Mouse (Mus musculus): ENCODE data around the gene Zfp953. TPM values are rescaled to one million over a fixed set of nuclear protein-coding genes. Genes with fewer than 3 reads are reported as not detected.

The Zfp953 gene
- polyA plus RNA-seq, 1 experiment from 2014 or later, result 0.63 TPM

DNA sequence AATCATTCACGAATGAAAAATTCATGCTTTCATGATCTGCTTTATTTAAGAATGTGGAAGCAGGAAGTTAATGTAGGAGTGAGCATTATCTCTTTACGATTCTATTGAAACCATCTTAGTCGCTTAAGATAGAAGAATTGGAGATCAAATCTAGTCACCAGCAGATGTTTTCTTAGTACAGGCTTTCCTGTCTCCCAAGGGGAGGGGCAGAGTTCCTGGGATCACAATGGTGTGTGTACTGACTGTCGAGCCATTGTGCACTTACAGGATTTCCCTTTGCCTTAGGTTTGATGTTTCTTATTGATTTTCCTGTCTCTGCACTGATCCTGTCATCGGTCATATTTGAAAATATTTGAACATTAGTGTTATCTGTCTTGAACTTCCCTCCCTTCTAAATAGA, 53.7 kb downstream of the Zfp953 start:
- ATAC-seq (ENCODE audit: low read depth), result peak; percentile 38; the same call in 1 of the 2 replicates
- no peaks in the 10 kb centered on the region for H3K27me3 ChIP-seq (ENCODE audit: control insufficient read depth, insufficient read depth, low read depth, low read length)
- peak overlapping the region; percentile 68 for H3K9ac ChIP-seq (ENCODE audit: low read depth, low read length)
- H3K4me1 ChIP-seq (ENCODE audit: control insufficient read depth, low read depth, low read length), result peaks cover 7% of the 10 kb centered on the region
- WGBS (ENCODE audit: insufficient replicate concordance), result 24% methylated on average over 5 of the region's 5 CpGs
- no peaks in the 10 kb centered on the region for H3K9me3 ChIP-seq (replicated peaks; ENCODE audit: control insufficient read depth, low read length)
- H3K36me3 ChIP-seq (ENCODE audit: control insufficient read depth, insufficient read depth), result no peaks in the 10 kb centered on the region
- H3K27ac ChIP-seq (ENCODE audit: low read length), result no peak overlapping the region
- peak overlapping the region; percentile 92 for H3K4me2 ChIP-seq (ENCODE audit: low read depth, low read length)
- peak overlapping the region; percentile 73 for H3K4me3 ChIP-seq (ENCODE audit: low read depth, low read length)

DNA sequence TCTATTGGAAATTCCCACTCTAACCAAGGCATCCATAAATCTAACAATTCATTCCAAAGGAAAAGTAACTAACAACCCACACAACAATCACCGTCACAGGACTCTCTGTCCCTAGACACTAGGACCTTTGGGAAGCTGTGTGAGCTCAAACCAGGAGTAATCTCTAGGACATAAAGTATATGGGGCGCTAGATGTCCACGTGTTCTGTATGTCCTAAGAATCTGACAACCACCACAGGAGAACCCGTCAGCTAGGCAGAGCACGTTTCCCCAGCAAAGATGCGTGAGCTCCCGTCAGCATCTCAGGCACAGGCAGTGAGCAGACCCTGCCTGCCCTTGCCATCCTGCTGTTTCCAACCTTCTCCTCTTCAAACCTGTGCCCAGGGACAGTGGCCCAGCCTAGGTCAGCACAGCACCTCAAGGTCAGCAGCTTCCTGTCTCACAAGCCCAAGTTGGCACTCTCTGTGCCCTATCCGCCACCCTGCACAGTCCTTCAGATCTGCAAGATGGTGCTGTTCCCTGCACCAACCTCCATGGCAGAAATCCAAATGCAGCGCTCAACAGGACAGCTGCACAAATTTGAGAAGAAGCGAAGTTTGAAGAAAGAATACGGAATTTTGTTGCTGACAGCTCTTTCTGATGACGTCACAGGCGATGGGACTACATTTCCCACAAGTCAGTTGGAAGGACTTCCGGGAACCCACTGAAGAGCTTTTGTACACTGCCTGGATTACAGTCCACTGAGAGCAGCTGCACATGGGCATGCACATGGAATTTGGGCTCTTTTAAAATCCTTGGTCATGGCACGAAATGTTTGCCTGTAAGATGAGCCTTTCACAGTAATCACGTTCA, 54.4 kb downstream of the Zfp953 start, which contains the start of gene Zfp457:
Gene Zfp457, minus strand, starts transcription at position 664 of the 851 bp plus-strand sequence.
- Histone ChIP-seq H3K4me1 (ENCODE audit: control insufficient read depth, low read depth, low read length) (peaks cover 7% of the 10 kb centered on the region), H3K4me3 (ENCODE audit: low read depth, low read length) (peak within 1 kb of the TSS; percentile 73), H3K36me3 (ENCODE audit: control insufficient read depth, insufficient read depth) (no peaks in the 10 kb centered on the region), H3K27me3 (ENCODE audit: control insufficient read depth, insufficient read depth, low read depth, low read length) (no peaks in the 10 kb centered on the region), H3K27ac (ENCODE audit: low read length) (no peak within 1 kb of the TSS), H3K9me3 (replicated peaks; ENCODE audit: control insufficient read depth, low read length) (no peaks in the 10 kb centered on the region), H3K9ac (ENCODE audit: low read depth, low read length) (peak within 1 kb of the TSS; percentile 68), H3K4me2 (ENCODE audit: low read depth, low read length) (peak within 1 kb of the TSS; percentile 92)
- WGBS (ENCODE audit: insufficient replicate concordance), result 6% methylated on average over 16 of the region's 16 CpGs
- ATAC-seq (ENCODE audit: low read depth), result peak; percentile 97

Other genes starting within 250 kb of the Zfp953 start
- 0.17 and 0.26 TPM in 2 replicates for gene Rslcan18, start 244.3 kb downstream of the Zfp953 start, polyA plus RNA-seq (2015; fragmentation: Nextera tagmentation; extraction: Ambion mirVana)
- 0.44 and 0.49 TPM in 2 replicates for gene Zfp759, start 238.9 kb downstream of the Zfp953 start, polyA plus RNA-seq (2015; fragmentation: Nextera tagmentation; extraction: Ambion mirVana)
- gene Rsl1, start 187.4 kb downstream of the Zfp953 start, polyA plus RNA-seq (2015; fragmentation: Nextera tagmentation; extraction: Ambion mirVana), result 1.3 TPM in 2 replicates
- gene Zfp455, start 166.1 kb downstream of the Zfp953 start, polyA plus RNA-seq (2015; fragmentation: Nextera tagmentation; extraction: Ambion mirVana), result 0.28 and 0.35 TPM in 2 replicates
- 0.41 and 0.50 TPM in 2 replicates for gene Zfp458, start 82.1 kb downstream of the Zfp953 start, polyA plus RNA-seq (2015; fragmentation: Nextera tagmentation; extraction: Ambion mirVana)
- gene Zfp457, start 54.1 kb downstream of the Zfp953 start, polyA plus RNA-seq (2015; fragmentation: Nextera tagmentation; extraction: Ambion mirVana), result 0.46 TPM in 1 of 2 replicates, not detected in the other
- 0.65 and 0.75 TPM in 2 replicates for gene Zfp595, start 28.0 kb downstream of the Zfp953 start, polyA plus RNA-seq (2015; fragmentation: Nextera tagmentation; extraction: Ambion mirVana)
- gene Gm28044, start 69 bp downstream of the Zfp953 start, polyA plus RNA-seq (2015; fragmentation: Nextera tagmentation; extraction: Ambion mirVana), result 0.19 TPM in 1 of 2 replicates, not detected in the other
- 0.13 and 0.35 TPM in 2 replicates for gene Gm28041, start 15.1 kb upstream of the Zfp953 start, polyA plus RNA-seq (2015; fragmentation: Nextera tagmentation; extraction: Ambion mirVana)
- gene Zfp456, start 15.2 kb upstream of the Zfp953 start, polyA plus RNA-seq (2015; fragmentation: Nextera tagmentation; extraction: Ambion mirVana), result 0.36 and 0.47 TPM in 2 replicates
- gene Zfp429, start 39.2 kb upstream of the Zfp953 start, polyA plus RNA-seq (2015; fragmentation: Nextera tagmentation; extraction: Ambion mirVana), result 1.5 and 2.1 TPM in 2 replicates
- gene Zfp459, start 60.8 kb upstream of the Zfp953 start, polyA plus RNA-seq (2015; fragmentation: Nextera tagmentation; extraction: Ambion mirVana), result 0.09 and 0.14 TPM in 2 replicates
- 7.3 and 7.7 TPM in 2 replicates for gene Zfp874a, start 91.0 kb upstream of the Zfp953 start, polyA plus RNA-seq (2015; fragmentation: Nextera tagmentation; extraction: Ambion mirVana)
- 3.0 and 3.2 TPM in 2 replicates for gene Zfp874b, start 123.7 kb upstream of the Zfp953 start, polyA plus RNA-seq (2015; fragmentation: Nextera tagmentation; extraction: Ambion mirVana)
- gene Zfp58, start 139.9 kb upstream of the Zfp953 start, polyA plus RNA-seq (2015; fragmentation: Nextera tagmentation; extraction: Ambion mirVana), result 2.3 and 3.0 TPM in 2 replicates
- not detected in 2 replicates for gene Gm26965, start 165.5 kb upstream of the Zfp953 start, polyA plus RNA-seq (2015; fragmentation: Nextera tagmentation; extraction: Ambion mirVana)
- 6.3 and 7.8 TPM in 2 replicates for gene Zfp87, start 165.6 kb upstream of the Zfp953 start, polyA plus RNA-seq (2015; fragmentation: Nextera tagmentation; extraction: Ambion mirVana)
- 3.9 and 4.0 TPM in 2 replicates for gene Zfp748, start 193.2 kb upstream of the Zfp953 start, polyA plus RNA-seq (2015; fragmentation: Nextera tagmentation; extraction: Ambion mirVana)
- gene Zfp729b, start 249.1 kb upstream of the Zfp953 start, polyA plus RNA-seq (2015; fragmentation: Nextera tagmentation; extraction: Ambion mirVana), result 1.1 TPM in 2 replicates

Data from liver, embryonic 16.5 days (tissue).